In the genomic region with DNA sequence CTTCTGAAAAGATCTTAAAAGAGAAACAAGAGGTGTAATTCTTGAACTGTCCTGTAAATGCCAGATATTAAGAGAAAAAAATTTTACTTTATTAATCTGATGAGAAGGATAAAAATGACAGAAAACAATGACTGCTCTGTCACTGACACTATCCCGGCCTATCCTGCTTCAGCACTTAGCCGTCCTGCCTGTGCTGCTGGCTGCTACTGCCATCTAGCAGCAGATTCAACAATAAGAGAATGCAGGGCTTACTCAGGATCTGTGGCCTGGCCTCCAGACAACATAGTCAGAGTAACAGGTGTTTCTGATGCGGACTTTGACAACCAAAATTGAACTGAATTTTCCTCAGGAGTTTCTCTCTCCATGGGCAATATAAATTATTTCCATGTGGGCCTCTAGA, we compare ENCODE assay signal across 8 mouse cellular contexts. TPM values are rescaled to one million over a fixed set of nuclear protein-coding genes. Genes with fewer than 3 reads are reported as not detected.
DNase-seq lines count a peak whose midpoint lies in the region; ATAC-seq and TF ChIP-seq lines count a peak whose summit lies in the region.
"Had no signal": no experiment of that assay in that cellular context is flagged by ENCODE, and none has a peak within 500 bp of the region (broad histone marks: within the 10 kb centered on the region; RNA-seq: fewer than 3 reads in every experiment).

No protein-coding gene starts in this region.

- H3K27ac ChIP-seq in kidney, adult 2 months (ENCODE audit: insufficient read depth, low read depth, low read length): no peak overlapping the region
- no peak overlapping the region for H3K27ac ChIP-seq in kidney, embryonic 16.5 days (ENCODE audit: low read length)
- H3K27ac ChIP-seq: embryonic facial prominence, embryonic 15.5 days had no signal

- H3K9me3 ChIP-seq in kidney, embryonic 16.5 days (ENCODE audit: low read length): no peaks in the 10 kb centered on the region
- H3K9me3 ChIP-seq: embryonic facial prominence, embryonic 15.5 days had no signal

- no peak for TF ChIP-seq POLR2A in kidney, adult 2 months (IDR thresholded peaks at IDR 0.05; ENCODE audit: low read depth, low read length)

- no peak overlapping the region for H3K4me3 ChIP-seq in kidney, adult 2 months (ENCODE audit: insufficient read depth, low read depth, low read length)
- H3K4me3 ChIP-seq in kidney, embryonic 16.5 days (ENCODE audit: low read length): no peak overlapping the region
- H3K4me3 ChIP-seq: embryonic facial prominence, embryonic 15.5 days had no signal

- no peak; the same call in 1 of the 2 replicates for ATAC-seq in kidney, embryonic 16.5 days (ENCODE audit: low FRiP score, low TSS enrichment)

- H3K27me3 ChIP-seq in kidney, adult 2 months (replicated peaks; ENCODE audit: control insufficient read depth, insufficient read depth, low read length): no peaks in the 10 kb centered on the region
- H3K27me3 ChIP-seq in kidney, embryonic 16.5 days (ENCODE audit: insufficient read depth, low read length): no peaks in the 10 kb centered on the region
- H3K27me3 ChIP-seq: embryonic facial prominence, embryonic 15.5 days had no signal

- H3K4me1 ChIP-seq in kidney, adult 2 months (ENCODE audit: control insufficient read depth, insufficient read depth, low read length): no peaks in the 10 kb centered on the region
- no peaks in the 10 kb centered on the region for H3K4me1 ChIP-seq in kidney, embryonic 16.5 days (ENCODE audit: insufficient read depth, low read length)
- H3K4me1 ChIP-seq: embryonic facial prominence, embryonic 15.5 days had no signal

- 31% methylated on average over 3 of the region's 3 CpGs for WGBS in kidney, adult 2 months
- WGBS in kidney, embryonic 16.5 days: 42% methylated on average over 3 of the region's 3 CpGs

- DNase-seq in kidney, adult 2 months: peak; percentile 73
- DNase-seq in NIH3T3 (ENCODE audit: low read depth): peak; percentile 77
- peak; percentile 59 to 64 for DNase-seq in cerebellum, postnatal 10 days
- peak; percentile 62 for DNase-seq in kidney, postnatal 10 days
- DNase-seq in lung, postnatal 14 days: peak; percentile 37
- DNase-seq in spleen, adult 12 weeks (ENCODE audit: low spot score): no peak

- no peak overlapping the region for H3K9ac ChIP-seq in kidney, embryonic 16.5 days (replicated peaks; ENCODE audit: low read length)
- H3K9ac ChIP-seq: embryonic facial prominence, embryonic 15.5 days had no signal

- TF ChIP-seq CTCF in kidney, adult 2 months (conservative IDR thresholded peaks at IDR 0.05; ENCODE audit: insufficient read depth, insufficient read length, low read depth, low read length): peak; percentile 94

- H3K36me3 ChIP-seq in kidney, adult 2 months (ENCODE audit: control insufficient read depth, insufficient read depth, low read length): no peaks in the 10 kb centered on the region
- no peaks in the 10 kb centered on the region for H3K36me3 ChIP-seq in kidney, embryonic 16.5 days (ENCODE audit: insufficient read depth, low read length)
- H3K36me3 ChIP-seq: embryonic facial prominence, embryonic 15.5 days had no signal

- H3K4me2 ChIP-seq in kidney, embryonic 16.5 days (replicated peaks; ENCODE audit: low read depth, low read length): no peak overlapping the region
- H3K4me2 ChIP-seq: embryonic facial prominence, embryonic 15.5 days had no signal

RNA-seq across cellular contexts. Expression of a gene that starts 12.8 kb away (rescaled TPM):
- 2.5 and 3.8 TPM in 2 replicates for polyA plus RNA-seq in kidney, adult 2 months (2012; rRNA removed)
- polyA plus RNA-seq in kidney, embryonic 16.5 days (2015; fragmentation: Nextera tagmentation; extraction: Ambion mirVana): 11.9 and 15.0 TPM in 2 replicates
